Mouse (Mus musculus): ENCODE measurements around the gene Fmo2.

The Fmo2 gene

GRCm38 (mm10) chr1:162897838-162898811, at the start of gene Fmo2:
TSS of gene Fmo2 (minus strand) at chr1:162898726.
- peak; percentile 82 for DNase-seq (ENCODE audit: low spot score)

GRCm38 (mm10) chr1:162947934-162948333, 49.4 kb upstream of the Fmo2 start:
- DNase-seq (ENCODE audit: low spot score): no peak

- no peak for DNase-seq (ENCODE audit: low spot score)
Observed at GRCm38 (mm10) chr1:162946837-162947558, 48.5 kb upstream of the Fmo2 start.

GRCm38 (mm10) chr1:162943700-162944099, 45.2 kb upstream of the Fmo2 start:
- peak; percentile 21 for DNase-seq (ENCODE audit: low spot score)

GRCm38 (mm10) chr1:162938696-162939351, 40.3 kb upstream of the Fmo2 start:
- DNase-seq (ENCODE audit: low spot score): peak; percentile 42

- no peak for DNase-seq (ENCODE audit: low spot score)
Observed at GRCm38 (mm10) chr1:162937970-162938695, 39.6 kb upstream of the Fmo2 start.

- DNase-seq (ENCODE audit: low spot score): no peak
Observed at GRCm38 (mm10) chr1:162937415-162937814, 38.9 kb upstream of the Fmo2 start, which contains the start of gene Fmo6. TSS of gene Fmo6 (minus strand) at chr1:162937515.

GRCm38 (mm10) chr1:162934374-162935012, 36.0 kb upstream of the Fmo2 start:
- DNase-seq (ENCODE audit: low spot score): no peak

GRCm38 (mm10) chr1:162932386-162932785, 33.9 kb upstream of the Fmo2 start:
- DNase-seq (ENCODE audit: low spot score): no peak

GRCm38 (mm10) chr1:162931880-162932279, 33.4 kb upstream of the Fmo2 start:
- DNase-seq (ENCODE audit: low spot score): peak; percentile 44

- peak; percentile 83 for DNase-seq (ENCODE audit: low spot score)
Observed at GRCm38 (mm10) chr1:162931310-162931875, 32.9 kb upstream of the Fmo2 start.

- DNase-seq (ENCODE audit: low spot score): no peak
Observed at GRCm38 (mm10) chr1:162930631-162931030, 32.1 kb upstream of the Fmo2 start.

GRCm38 (mm10) chr1:162929146-162929545, 30.6 kb upstream of the Fmo2 start:
- no peak for DNase-seq (ENCODE audit: low spot score)

GRCm38 (mm10) chr1:162925121-162925520, 26.6 kb upstream of the Fmo2 start:
- no peak for DNase-seq (ENCODE audit: low spot score)

- no peak for DNase-seq (ENCODE audit: low spot score)
Observed at GRCm38 (mm10) chr1:162916661-162917060, 18.1 kb upstream of the Fmo2 start.

- DNase-seq (ENCODE audit: low spot score): no peak
Observed at GRCm38 (mm10) chr1:162914932-162915556, 16.5 kb upstream of the Fmo2 start.

GRCm38 (mm10) chr1:162912085-162912484, 13.6 kb upstream of the Fmo2 start:
- no peak for DNase-seq (ENCODE audit: low spot score)

GRCm38 (mm10) chr1:162901879-162902278, 3.4 kb upstream of the Fmo2 start:
- no peak for DNase-seq (ENCODE audit: low spot score)

- peak; percentile 80 for DNase-seq (ENCODE audit: low spot score)
Observed at GRCm38 (mm10) chr1:162895900-162896299, 2.6 kb downstream of the Fmo2 start.

GRCm38 (mm10) chr1:162893014-162893413, 5.5 kb downstream of the Fmo2 start:
- DNase-seq (ENCODE audit: low spot score): no peak
